Mouse (Mus musculus) lung, postnatal 0 days (tissue): ENCODE measurements around the gene Olfr70. TPM values are rescaled to one million over a fixed set of nuclear protein-coding genes. Genes with fewer than 3 reads are reported as not detected.

Source experiments
- ATAC-seq: fragments of 200-750 bp; cut with Nextera tagmentation; 2 replicates; pipeline ENCODE4 v1.8.0; 2017; ENCODE audit warnings: moderate library complexity
- DNase-seq: peaks from one replicate; pipeline ENCODE4 v3.0.0-alpha.2; 2016; ENCODE audit warnings: low spot score
- H3K27ac ChIP-seq: fragments of 300-500 bp; sonication (generic); 2 replicates; pipeline ENCODE4 v1.5.1; 2014; ENCODE audit warnings: antibody characterized with exemption, mild to moderate bottlenecking, low read length, mixed read lengths
- H3K27me3 ChIP-seq: fragments of 300-500 bp; sonication (generic); replicated peaks from 2 replicates; pipeline ENCODE4 v1.6.1; 2014; ENCODE audit warnings: low read length, mixed read lengths; ENCODE audit not compliant: insufficient read depth
- H3K36me3 ChIP-seq: fragments of 300-500 bp; sonication (generic); 2 replicates; pipeline ENCODE4 v1.6.1; 2014; ENCODE audit warnings: low read length, mixed read lengths; ENCODE audit not compliant: insufficient read depth
- H3K4me1 ChIP-seq: fragments of 300-500 bp; sonication (generic); 2 replicates; pipeline ENCODE4 v1.6.1; 2014; ENCODE audit warnings: antibody characterized with exemption, low read depth, low read length, mixed read lengths; ENCODE audit not compliant: insufficient read depth
- H3K4me2 ChIP-seq: fragments of 300-500 bp; sonication (generic); replicated peaks from 2 replicates; pipeline ENCODE4 v1.6.1; 2014; ENCODE audit warnings: low read depth, mild to moderate bottlenecking, low read length, moderate library complexity, mixed read lengths
- H3K4me3 ChIP-seq: fragments of 300-500 bp; sonication (generic); 2 replicates; pipeline ENCODE4 v1.5.1; 2014; ENCODE audit warnings: low read depth, low read length
- H3K9ac ChIP-seq: fragments of 300-500 bp; sonication (generic); replicated peaks from 2 replicates; pipeline ENCODE4 v1.6.1; 2014; ENCODE audit warnings: low read depth, mild to moderate bottlenecking
- H3K9me3 ChIP-seq: fragments of 300-500 bp; sonication (generic); 2 replicates; pipeline ENCODE4 v1.6.1; 2016; ENCODE audit warnings: low read length, mixed read lengths
- CTCF ChIP-seq: IDR thresholded peaks from 2 replicates; pipeline ENCODE4 v1.5.1; 2016; ENCODE audit warnings: antibody characterized with exemption, mild to moderate bottlenecking
- EP300 ChIP-seq: IDR thresholded peaks from 2 replicates; pipeline ENCODE4 v1.6.1; 2016; ENCODE audit warnings: antibody characterized with exemption, mild to moderate bottlenecking, control low read depth
- WGBS: fragments of 180-500 bp; shearing (Covaris S2); extraction: QIAGEN DNeasy Blood & Tissue Kit; methylation state at CpG from one replicate; pipeline ENCODE4 v1.1.7; 2014; 5-methylcytosine and 5-hydroxymethylcytosine counted together
- polyA plus RNA-seq: library from polyadenylated mRNA; unstranded; fragments of >200 nt; fragmentation: Nextera tagmentation; extraction: Ambion mirVana; gene quantifications from 2 replicates; pipeline ENCODE4 v1.2.1, GENCODE M21; 2015

Gene Olfr70
- polyA plus RNA-seq, 1 experiment from 2014 or later = not detected

DNA sequence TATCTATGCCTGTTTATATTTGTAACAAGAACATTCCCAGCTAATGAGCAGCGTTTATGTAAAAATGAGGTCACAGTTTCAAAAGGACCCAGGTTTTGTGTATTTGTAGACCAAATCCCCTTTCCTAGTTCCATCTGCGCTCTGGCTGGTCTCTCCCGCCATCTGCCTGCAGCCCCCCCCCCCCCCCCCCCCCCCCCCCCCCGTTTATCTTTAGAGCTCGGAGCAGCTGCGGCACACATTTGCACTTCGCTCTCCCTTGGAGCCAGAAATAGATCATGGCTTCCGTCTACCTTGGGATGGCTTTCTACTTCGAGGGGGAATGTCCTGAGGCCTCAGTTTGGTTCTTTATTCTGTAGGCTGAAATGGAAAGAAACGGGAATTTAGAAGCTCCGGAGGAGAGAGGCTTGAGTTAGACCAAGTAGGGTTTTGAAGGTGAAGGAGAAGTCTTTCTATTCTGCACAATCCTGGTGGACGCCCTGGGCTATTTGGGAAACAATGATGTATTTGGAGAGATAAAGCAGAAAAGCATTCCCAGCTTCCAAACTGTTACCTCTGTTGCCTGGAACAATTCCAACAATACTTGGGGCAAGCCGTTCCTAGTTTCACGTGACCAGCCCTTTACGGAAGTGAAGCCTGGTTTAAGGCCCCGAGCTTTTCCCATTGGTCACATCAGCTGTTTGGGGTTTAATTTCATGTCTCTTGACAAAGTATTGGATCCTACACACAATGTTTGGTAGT, 20.1 kb upstream of the Olfr70 start:
- H3K4me3 ChIP-seq = no peak overlapping the region
- ATAC-seq = 0 out of 2 replicates have a peak, but pooled peaks have one; percentile 15
- WGBS = 51% methylated on average over 13 of the region's 16 CpGs
- H3K4me1 ChIP-seq = no peaks in the 10 kb centered on the region
- H3K9ac ChIP-seq = no peak overlapping the region
- H3K4me2 ChIP-seq = no peak overlapping the region
- TF ChIP-seq EP300 (no peak), CTCF (no peak)
- no peak for DNase-seq
- H3K9me3 ChIP-seq = no peaks in the 10 kb centered on the region
- H3K27me3 ChIP-seq = no peaks in the 10 kb centered on the region
- no peaks in the 10 kb centered on the region for H3K36me3 ChIP-seq
- no peak overlapping the region for H3K27ac ChIP-seq

- Histone ChIP-seq H3K9me3 (no peaks in the 10 kb centered on the region), H3K36me3 (no peaks in the 10 kb centered on the region), H3K27ac (no peak overlapping the region), H3K27me3 (no peaks in the 10 kb centered on the region), H3K4me2 (no peak overlapping the region), H3K4me3 (no peak overlapping the region), H3K4me1 (no peaks in the 10 kb centered on the region; the same call in 1 of the 2 replicates), H3K9ac (no peak overlapping the region)
- DNase-seq = peak; percentile 84
- TF ChIP-seq EP300 = no peak
- ATAC-seq = no peak
- WGBS = 38% methylated on average over 7 of the region's 7 CpGs
Observed at GRCm38 (mm10) chr4:43713652-43714219, 13.1 kb upstream of the Olfr70 start.

- no peak for TF ChIP-seq EP300
- TF ChIP-seq CTCF = peak; percentile 93
- 3% methylated on average over 2 of the region's 2 CpGs for WGBS
- no peaks in the 10 kb centered on the region for H3K9me3 ChIP-seq
- ATAC-seq (peak; percentile 26; the same call in 1 of the 2 replicates), DNase-seq (peak; percentile 87)
- H3K4me1 ChIP-seq = no peaks in the 10 kb centered on the region; the same call in 1 of the 2 replicates
- H3K27ac ChIP-seq = no peak overlapping the region
- H3K4me2 ChIP-seq = no peak overlapping the region
- no peak overlapping the region for H3K9ac ChIP-seq
- H3K27me3 ChIP-seq = no peaks in the 10 kb centered on the region
- no peaks in the 10 kb centered on the region for H3K36me3 ChIP-seq
- H3K4me3 ChIP-seq = no peak overlapping the region
Observed at GRCm38 (mm10) chr4:43711821-43712220, 11.2 kb upstream of the Olfr70 start.

GRCm38 (mm10) chr4:43709869-43710268, 9.3 kb upstream of the Olfr70 start, which contains the start of gene Olfr71:
Olfr71 (minus strand) TSS chr4:43710255.
- peak; percentile 92 for ATAC-seq
- no peaks in the 10 kb centered on the region for H3K9me3 ChIP-seq
- H3K27me3 ChIP-seq = no peaks in the 10 kb centered on the region
- H3K27ac ChIP-seq = peak within 1 kb of the TSS; percentile 64
- H3K9ac ChIP-seq = no peak within 1 kb of the TSS
- 24% methylated on average over 6 of the region's 6 CpGs for WGBS
- no peak within 1 kb of the TSS for H3K4me2 ChIP-seq
- no peaks in the 10 kb centered on the region; the same call in 1 of the 2 replicates for H3K4me1 ChIP-seq
- TF ChIP-seq CTCF (no peak), EP300 (0 out of 2 replicates have a peak, but pooled peaks have one; percentile 52)
- DNase-seq = peak; percentile 81
- no peaks in the 10 kb centered on the region for H3K36me3 ChIP-seq
- H3K4me3 ChIP-seq = no peak within 1 kb of the TSS

DNA sequence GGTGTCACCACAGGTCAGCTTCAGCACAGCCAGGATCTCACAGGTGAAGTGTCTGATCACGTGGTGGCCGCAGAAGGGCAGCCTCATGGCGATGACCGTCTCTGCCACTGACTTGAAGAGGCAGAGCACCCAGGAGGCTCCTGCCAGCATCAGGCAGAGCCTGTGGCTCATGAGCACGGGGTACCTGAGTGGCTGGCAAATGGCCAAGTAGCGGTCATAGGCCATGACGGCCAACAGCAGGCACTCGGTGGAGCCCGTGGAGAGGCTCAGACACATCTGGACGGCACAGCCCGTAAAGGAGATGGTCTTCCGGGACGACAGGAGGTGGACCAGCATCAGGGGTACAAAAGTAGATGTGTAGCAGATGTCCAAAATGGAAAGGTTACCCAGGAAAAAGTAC, 5.4 kb upstream of the Olfr70 start:
- 53% methylated on average over 13 of the region's 13 CpGs for WGBS

GRCm38 (mm10) chr4:43703851-43704250, 3.2 kb upstream of the Olfr70 start:
- H3K36me3 ChIP-seq = no peaks in the 10 kb centered on the region
- H3K4me2 ChIP-seq = no peak overlapping the region
- DNase-seq (no peak), ATAC-seq (peak; percentile 43; the same call in 1 of the 2 replicates)
- H3K27ac ChIP-seq = no peak overlapping the region
- H3K4me1 ChIP-seq = no peaks in the 10 kb centered on the region
- WGBS = 51% methylated on average over 8 of the region's 8 CpGs
- TF ChIP-seq EP300 (no peak), CTCF (no peak)
- H3K9ac ChIP-seq = no peak overlapping the region
- H3K9me3 ChIP-seq = no peaks in the 10 kb centered on the region
- no peaks in the 10 kb centered on the region for H3K27me3 ChIP-seq
- no peak overlapping the region for H3K4me3 ChIP-seq

More for the DNA sequence above, 5.4 kb upstream of the Olfr70 start:
- Histone ChIP-seq H3K36me3 (no peaks in the 10 kb centered on the region), H3K27me3 (no peaks in the 10 kb centered on the region), H3K9ac (no peak overlapping the region), H3K4me3 (no peak overlapping the region), H3K9me3 (no peaks in the 10 kb centered on the region), H3K4me1 (no peaks in the 10 kb centered on the region; the same call in 1 of the 2 replicates), H3K27ac (no peak overlapping the region), H3K4me2 (no peak overlapping the region)
- TF ChIP-seq CTCF (no peak), EP300 (no peak)
- DNase-seq (no peak), ATAC-seq (no peak)
